8 mouse cellular contexts compared by ENCODE assay signal in the genomic region with DNA sequence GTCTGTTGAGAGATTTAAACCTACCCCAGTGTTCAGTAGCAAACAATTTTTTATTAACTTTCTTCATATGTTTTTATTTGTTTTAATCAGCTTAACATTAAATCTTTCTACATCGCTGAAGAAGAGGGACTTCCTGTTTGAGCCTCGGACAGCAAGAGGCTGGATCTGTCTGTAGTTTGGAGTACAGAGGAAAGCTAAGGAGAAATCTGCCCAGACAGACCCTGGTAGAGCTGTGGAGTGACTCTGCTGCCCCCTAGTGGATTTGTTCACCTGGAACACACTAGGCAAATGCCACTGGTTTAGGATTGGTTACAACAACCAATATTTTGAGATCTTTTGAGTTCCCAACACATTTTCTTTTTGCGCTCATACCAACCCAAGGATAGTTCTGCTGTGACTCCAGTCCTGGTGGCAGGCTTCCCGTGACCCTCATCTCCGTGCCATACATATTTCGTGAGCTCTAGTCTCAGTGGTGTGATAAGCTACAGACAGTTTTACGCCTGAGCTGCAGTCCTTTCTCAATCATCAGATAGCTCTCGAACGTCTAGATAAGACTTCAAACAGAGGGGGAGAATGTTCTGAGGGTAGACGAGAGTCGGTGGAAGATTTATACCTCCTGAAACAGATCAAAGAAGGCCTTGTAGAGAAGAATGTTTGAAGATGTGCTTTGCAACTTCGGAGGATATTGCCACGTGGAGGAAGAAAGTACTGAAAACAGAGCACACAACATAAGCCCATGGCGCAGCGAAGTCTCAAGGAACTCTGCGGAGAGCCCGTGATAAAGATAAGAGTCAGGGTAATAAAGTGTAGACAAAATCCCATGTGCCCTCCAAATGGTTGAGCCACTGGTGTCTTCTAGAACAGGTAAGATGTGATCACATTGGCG.
A peak's percentile ranks its signal among the peaks of the same experiment; 100 is the strongest.
DNase-seq lines count a peak whose midpoint lies in the region; ATAC-seq lines count a peak whose summit lies in the region.

No protein-coding gene starts in this region.

- H3K4me3 ChIP-seq in hindbrain, embryonic 13.5 days, result no peak overlapping the region

- H3K9ac ChIP-seq in hindbrain, embryonic 13.5 days, result no peak overlapping the region

- H3K9me3 ChIP-seq in hindbrain, embryonic 13.5 days, result no peaks in the 10 kb centered on the region

- no peaks in the 10 kb centered on the region for H3K36me3 ChIP-seq in hindbrain, embryonic 13.5 days

- no peak overlapping the region for H3K4me2 ChIP-seq in hindbrain, embryonic 13.5 days

- H3K4me1 ChIP-seq in hindbrain, embryonic 13.5 days (replicated peaks), result 0 out of 2 replicates have a peak, but pooled peaks cover 2% of the 10 kb centered on the region

- WGBS in hindbrain, embryonic 13.5 days, result 59% methylated on average over 18 of the region's 18 CpGs

- peak; percentile 96 for DNase-seq in NIH3T3 (ENCODE audit: low read depth)
- peak; percentile 94 to 97 for DNase-seq in cerebellum, postnatal 10 days
- DNase-seq in frontal cortex, postnatal 14 days (ENCODE audit: low spot score in 2 of 2), result peak; percentile 59 to 81
- peak; percentile 84 to 93 for DNase-seq in layer of hippocampus, postnatal 14 days (ENCODE audit: low spot score in 2 of 2)
- DNase-seq in lung, postnatal 10 days, result peak; percentile 91
- peak; percentile 51 for DNase-seq in retina, adult 2 months (ENCODE audit: low read depth, low spot score)
- DNase-seq in thymus, postnatal 25 days, result peak; percentile 88

- H3K27me3 ChIP-seq in hindbrain, embryonic 13.5 days, result no peaks in the 10 kb centered on the region

- ATAC-seq in hindbrain, embryonic 13.5 days (ENCODE audit: low FRiP score), result peak; percentile 91

- no peak overlapping the region for H3K27ac ChIP-seq in hindbrain, embryonic 13.5 days
